Mouse (Mus musculus): ENCODE data around the gene Slc25a14. TPM values are rescaled to one million over a fixed set of nuclear protein-coding genes. Genes with fewer than 3 reads are reported as not detected.

The Slc25a14 gene
- polyA plus RNA-seq, 1 experiment from 2014 or later = 6.8 TPM

GRCm38 (mm10) chrX:48623049-48623378 is 199 bp upstream of the Slc25a14 start:
- Histone ChIP-seq H3K9me3 (ENCODE audit: control insufficient read depth, low read length) (no peaks in the 10 kb centered on the region), H3K27me3 (ENCODE audit: control insufficient read depth, insufficient read depth, low read length) (no peaks in the 10 kb centered on the region), H3K4me2 (ENCODE audit: low read length) (peak overlapping the region; percentile 70), H3K27ac (replicated peaks in 1 of 2; ENCODE audit: control insufficient read depth in 1 of 2, insufficient read depth in 1 of 2, low read depth in 2 of 2, low read length in 2 of 2) (peak overlapping the region; percentile 38 to 54; a peak in 3 of 4 replicates), H3K9ac (ENCODE audit: low read length) (peak overlapping the region; percentile 67), H3K4me3 (ENCODE audit: control insufficient read depth in 1 of 2, insufficient read depth in 1 of 2, low read depth in 1 of 2, low read length in 2 of 2) (peak overlapping the region; percentile 59 to 80), H3K36me3 (ENCODE audit: control insufficient read depth, insufficient read depth, low read length) (no peaks in the 10 kb centered on the region), H3K4me1 (ENCODE audit: control insufficient read depth in 2 of 2, insufficient read depth in 2 of 2, low read length in 2 of 2) (no peaks in the 10 kb centered on the region)
- 26% methylated on average over 4 of the region's 4 CpGs for WGBS
- no peak for ATAC-seq (ENCODE audit: insufficient number of reproducible peaks, insufficient read depth, low FRiP score, low read depth)

- no peak for ATAC-seq (ENCODE audit: insufficient number of reproducible peaks, insufficient read depth, low FRiP score, low read depth)
- Histone ChIP-seq H3K4me2 (ENCODE audit: low read length) (peak overlapping the region; percentile 70), H3K4me1 (ENCODE audit: control insufficient read depth in 2 of 2, insufficient read depth in 2 of 2, low read length in 2 of 2) (no peaks in the 10 kb centered on the region), H3K9ac (ENCODE audit: low read length) (peak overlapping the region; percentile 67), H3K27ac (replicated peaks in 1 of 2; ENCODE audit: control insufficient read depth in 1 of 2, insufficient read depth in 1 of 2, low read depth in 2 of 2, low read length in 2 of 2) (0 out of 4 replicates have a peak overlapping the region, but pooled peaks have one; percentile 38 to 54), H3K36me3 (ENCODE audit: control insufficient read depth, insufficient read depth, low read length) (no peaks in the 10 kb centered on the region), H3K4me3 (ENCODE audit: control insufficient read depth in 1 of 2, insufficient read depth in 1 of 2, low read depth in 1 of 2, low read length in 2 of 2) (peak overlapping the region; percentile 59 to 80), H3K27me3 (ENCODE audit: control insufficient read depth, insufficient read depth, low read length) (no peaks in the 10 kb centered on the region), H3K9me3 (ENCODE audit: control insufficient read depth, low read length) (no peaks in the 10 kb centered on the region)
- WGBS = 18% methylated on average over 9 of the region's 9 CpGs
Observed at GRCm38 (mm10) chrX:48624054-48624420, 824 bp downstream of the Slc25a14 start.

DNA sequence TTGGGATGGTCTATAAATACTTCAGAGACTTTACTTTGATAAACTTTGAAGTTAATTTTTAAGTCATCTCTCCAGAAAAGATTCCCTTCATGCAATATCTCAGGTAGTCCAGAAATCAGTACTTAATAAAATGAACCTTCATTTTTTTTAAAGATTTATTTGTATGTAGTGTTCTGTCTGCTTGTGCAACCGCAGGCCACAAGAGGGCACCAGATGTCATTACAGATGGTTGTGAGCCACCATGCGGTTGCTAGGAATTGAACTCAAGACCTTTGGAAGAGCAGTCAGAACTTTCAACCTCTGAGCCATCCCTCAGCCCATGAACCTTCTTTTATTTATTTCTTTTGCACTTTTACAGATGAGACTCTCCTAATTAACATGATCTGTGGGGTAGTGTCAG is 13.8 kb downstream of the Slc25a14 start:
- ATAC-seq (ENCODE audit: insufficient number of reproducible peaks, insufficient read depth, low FRiP score, low read depth) = no peak
- WGBS = 65% methylated on average over 2 of the region's 2 CpGs
- Histone ChIP-seq H3K27me3 (ENCODE audit: control insufficient read depth, insufficient read depth, low read length) (no peaks in the 10 kb centered on the region), H3K4me3 (ENCODE audit: control insufficient read depth in 1 of 2, insufficient read depth in 1 of 2, low read depth in 1 of 2, low read length in 2 of 2) (no peak overlapping the region), H3K36me3 (ENCODE audit: control insufficient read depth, insufficient read depth, low read length) (0 out of 2 replicates have a peak, but pooled peaks cover 8% of the 10 kb centered on the region), H3K4me2 (ENCODE audit: low read length) (no peak overlapping the region), H3K9ac (ENCODE audit: low read length) (no peak overlapping the region), H3K27ac (replicated peaks in 1 of 2; ENCODE audit: control insufficient read depth in 1 of 2, insufficient read depth in 1 of 2, low read depth in 2 of 2, low read length in 2 of 2) (no peak overlapping the region), H3K4me1 (ENCODE audit: control insufficient read depth in 2 of 2, insufficient read depth in 2 of 2, low read length in 2 of 2) (no peaks in the 10 kb centered on the region), H3K9me3 (ENCODE audit: control insufficient read depth, low read length) (no peaks in the 10 kb centered on the region)

GRCm38 (mm10) chrX:48644122-48644521 is 20.9 kb downstream of the Slc25a14 start:
- ATAC-seq (ENCODE audit: insufficient number of reproducible peaks, insufficient read depth, low FRiP score, low read depth) = no peak
- whole genome bisulfite sequencing = 90% methylated on average over 2 of the region's 2 CpGs

GRCm38 (mm10) chrX:48666807-48667206 is 43.6 kb downstream of the Slc25a14 start:
- no peak for ATAC-seq (ENCODE audit: insufficient number of reproducible peaks, insufficient read depth, low FRiP score, low read depth)
- Histone ChIP-seq H3K27me3 (ENCODE audit: control insufficient read depth, insufficient read depth, low read length) (no peaks in the 10 kb centered on the region), H3K27ac (replicated peaks in 1 of 2; ENCODE audit: control insufficient read depth in 1 of 2, insufficient read depth in 1 of 2, low read depth in 2 of 2, low read length in 2 of 2) (no peak overlapping the region), H3K9ac (ENCODE audit: low read length) (no peak overlapping the region), H3K4me1 (ENCODE audit: control insufficient read depth in 2 of 2, insufficient read depth in 2 of 2, low read length in 2 of 2) (no peaks in the 10 kb centered on the region), H3K4me3 (ENCODE audit: control insufficient read depth in 1 of 2, insufficient read depth in 1 of 2, low read depth in 1 of 2, low read length in 2 of 2) (no peak overlapping the region), H3K4me2 (ENCODE audit: low read length) (no peak overlapping the region), H3K9me3 (ENCODE audit: control insufficient read depth, low read length) (no peaks in the 10 kb centered on the region), H3K36me3 (ENCODE audit: control insufficient read depth, insufficient read depth, low read length) (no peaks in the 10 kb centered on the region)
- whole genome bisulfite sequencing = 40% methylated on average over 6 of the region's 6 CpGs

More at GRCm38 (mm10) chrX:48644122-48644521, 20.9 kb downstream of the Slc25a14 start:
- Histone ChIP-seq H3K27me3 (ENCODE audit: control insufficient read depth, insufficient read depth, low read length) (no peaks in the 10 kb centered on the region), H3K9me3 (ENCODE audit: control insufficient read depth, low read length) (no peaks in the 10 kb centered on the region), H3K4me1 (ENCODE audit: control insufficient read depth in 2 of 2, insufficient read depth in 2 of 2, low read length in 2 of 2) (no peaks in the 10 kb centered on the region), H3K27ac (replicated peaks in 1 of 2; ENCODE audit: control insufficient read depth in 1 of 2, insufficient read depth in 1 of 2, low read depth in 2 of 2, low read length in 2 of 2) (no peak overlapping the region), H3K36me3 (ENCODE audit: control insufficient read depth, insufficient read depth, low read length) (0 out of 2 replicates have a peak, but pooled peaks cover 3% of the 10 kb centered on the region), H3K9ac (ENCODE audit: low read length) (no peak overlapping the region), H3K4me2 (ENCODE audit: low read length) (no peak overlapping the region), H3K4me3 (ENCODE audit: control insufficient read depth in 1 of 2, insufficient read depth in 1 of 2, low read depth in 1 of 2, low read length in 2 of 2) (no peak overlapping the region)

- no peaks in the 10 kb centered on the region for H3K9me3 ChIP-seq (ENCODE audit: control insufficient read depth, low read length)
- 66% methylated on average over 3 of the region's 3 CpGs for WGBS
- H3K4me2 ChIP-seq (ENCODE audit: low read length) = no peak overlapping the region
- no peak overlapping the region for H3K9ac ChIP-seq (ENCODE audit: low read length)
- ATAC-seq (ENCODE audit: insufficient number of reproducible peaks, insufficient read depth, low FRiP score, low read depth) = no peak
- no peaks in the 10 kb centered on the region for H3K27me3 ChIP-seq (ENCODE audit: control insufficient read depth, insufficient read depth, low read length)
- H3K4me3 ChIP-seq (ENCODE audit: control insufficient read depth in 1 of 2, insufficient read depth in 1 of 2, low read depth in 1 of 2, low read length in 2 of 2) = no peak overlapping the region
- no peaks in the 10 kb centered on the region for H3K4me1 ChIP-seq (ENCODE audit: control insufficient read depth in 2 of 2, insufficient read depth in 2 of 2, low read length in 2 of 2)
- no peak overlapping the region for H3K27ac ChIP-seq (replicated peaks in 1 of 2; ENCODE audit: control insufficient read depth in 1 of 2, insufficient read depth in 1 of 2, low read depth in 2 of 2, low read length in 2 of 2)
- H3K36me3 ChIP-seq (ENCODE audit: control insufficient read depth, insufficient read depth, low read length) = no peaks in the 10 kb centered on the region
Observed at GRCm38 (mm10) chrX:48669588-48669987, 46.4 kb downstream of the Slc25a14 start.

DNA sequence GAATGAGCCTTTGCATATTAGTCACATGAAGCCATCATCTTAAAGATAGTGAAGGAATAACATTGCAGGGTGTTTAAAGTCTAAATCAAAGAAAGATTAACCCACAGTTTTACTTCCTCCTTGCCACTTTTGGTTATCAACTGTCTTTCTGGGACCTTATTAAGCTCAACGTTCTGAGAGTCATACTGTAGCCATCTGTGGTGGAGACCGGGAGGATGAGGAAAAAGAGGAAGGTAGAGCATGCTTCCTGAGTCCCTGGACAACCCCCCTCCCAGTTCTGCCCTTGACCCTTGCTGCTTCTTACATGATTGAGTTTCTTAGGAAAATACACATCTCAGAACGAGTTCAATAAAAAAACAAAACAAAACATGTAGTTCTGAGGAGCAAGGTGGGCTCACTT is 48.5 kb downstream of the Slc25a14 start:
- H3K9ac ChIP-seq (ENCODE audit: low read length) = no peak overlapping the region
- no peaks in the 10 kb centered on the region for H3K4me1 ChIP-seq (ENCODE audit: control insufficient read depth in 2 of 2, insufficient read depth in 2 of 2, low read length in 2 of 2)
- no peak overlapping the region for H3K27ac ChIP-seq (replicated peaks in 1 of 2; ENCODE audit: control insufficient read depth in 1 of 2, insufficient read depth in 1 of 2, low read depth in 2 of 2, low read length in 2 of 2)
- H3K27me3 ChIP-seq (ENCODE audit: control insufficient read depth, insufficient read depth, low read length) = no peaks in the 10 kb centered on the region
- no peak overlapping the region for H3K4me2 ChIP-seq (ENCODE audit: low read length)
- no peak overlapping the region for H3K4me3 ChIP-seq (ENCODE audit: control insufficient read depth in 1 of 2, insufficient read depth in 1 of 2, low read depth in 1 of 2, low read length in 2 of 2)
- no peak for ATAC-seq (ENCODE audit: insufficient number of reproducible peaks, insufficient read depth, low FRiP score, low read depth)
- no peaks in the 10 kb centered on the region for H3K36me3 ChIP-seq (ENCODE audit: control insufficient read depth, insufficient read depth, low read length)
- WGBS = 52% methylated on average over 3 of the region's 3 CpGs
- no peaks in the 10 kb centered on the region for H3K9me3 ChIP-seq (ENCODE audit: control insufficient read depth, low read length)

DNA sequence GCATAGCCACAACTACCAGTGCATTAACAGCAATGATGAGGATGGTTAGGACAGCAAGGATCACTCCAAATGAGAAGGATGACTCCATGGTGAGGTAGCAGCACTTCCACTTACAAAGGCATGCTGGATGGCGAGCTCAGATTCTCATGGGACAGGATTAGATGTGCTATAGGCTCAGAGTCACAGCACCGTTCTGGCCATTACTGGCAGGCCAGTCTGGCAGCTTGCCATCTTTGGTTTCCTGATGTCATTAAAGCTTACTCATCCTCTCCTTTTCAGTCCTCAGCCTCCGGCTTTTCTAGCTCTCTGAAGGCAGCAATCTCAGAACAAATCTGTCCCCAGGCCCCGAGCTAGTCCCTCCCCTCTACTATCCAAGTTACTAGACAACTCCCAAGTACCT is 51.0 kb downstream of the Slc25a14 start, which contains the start of gene Gpr119:
TSS of gene Gpr119 (minus strand) at position 308 of the 400 bp plus-strand sequence.
- no peaks in the 10 kb centered on the region for H3K27me3 ChIP-seq (ENCODE audit: control insufficient read depth, insufficient read depth, low read length)
- WGBS = 35% methylated on average over 4 of the region's 4 CpGs

More for the DNA sequence above, 51.0 kb downstream of the Slc25a14 start, which contains the start of gene Gpr119:
- Histone ChIP-seq H3K4me2 (ENCODE audit: low read length) (no peak within 1 kb of the TSS), H3K9me3 (ENCODE audit: control insufficient read depth, low read length) (no peaks in the 10 kb centered on the region), H3K36me3 (ENCODE audit: control insufficient read depth, insufficient read depth, low read length) (no peaks in the 10 kb centered on the region), H3K9ac (ENCODE audit: low read length) (no peak within 1 kb of the TSS), H3K4me3 (ENCODE audit: control insufficient read depth in 1 of 2, insufficient read depth in 1 of 2, low read depth in 1 of 2, low read length in 2 of 2) (no peak within 1 kb of the TSS), H3K4me1 (ENCODE audit: control insufficient read depth in 2 of 2, insufficient read depth in 2 of 2, low read length in 2 of 2) (no peaks in the 10 kb centered on the region), H3K27ac (replicated peaks in 1 of 2; ENCODE audit: control insufficient read depth in 1 of 2, insufficient read depth in 1 of 2, low read depth in 2 of 2, low read length in 2 of 2) (no peak within 1 kb of the TSS)
- 0 out of 2 replicates have a peak, but pooled peaks have one; percentile 39 for ATAC-seq (ENCODE audit: insufficient number of reproducible peaks, insufficient read depth, low FRiP score, low read depth)

Data from heart, embryonic 14.5 days (tissue).